Mouse (Mus musculus) embryo, embryonic 9.5 days (tissue): ENCODE results near the gene Wnt2b.

Experiments
- DNase-seq: peaks from one replicate; pipeline ENCODE4 v3.0.0-alpha.2; 2017; ENCODE audit errors: extremely low spot score

The Wnt2b gene

GRCm38 (mm10) chr3:104896141-104896540, 65.6 kb downstream of the Wnt2b start:
- DNase-seq: no peak
